Mouse (Mus musculus) MEL (cell line): ENCODE data around the gene Cald1.

Experiments
- CTCF ChIP-seq, 3 experiments: IDR thresholded peaks in 2 of 3; conservative IDR thresholded peaks in 1 of 3; 2 replicates each; pipeline ENCODE4 v1.5.1; 2011 to 2012; ENCODE audit warnings: low read length in 3 of 3, low read depth in 2 of 3, mild to moderate bottlenecking in 2 of 3, improper control_type of control experiment in 1 of 3, inconsistent platforms in 1 of 3, mixed read lengths in 1 of 3, moderate library complexity in 1 of 3; ENCODE audit not compliant: control insufficient read depth in 1 of 3, insufficient read depth in 1 of 3, poor library complexity in 1 of 3, severe bottlenecking in 1 of 3
- ELF1 ChIP-seq: IDR thresholded peaks from 2 replicates; pipeline ENCODE4 v1.6.1; 2014; ENCODE audit warnings: low read depth, mild to moderate bottlenecking, inconsistent platforms, low read length, improper control_type of control experiment, moderate library complexity
- EP300 ChIP-seq, 2 experiments: IDR thresholded peaks; 2 replicates each; pipeline ENCODE4 v1.6.1; 2011; ENCODE audit warnings: improper control_type of control experiment in 2 of 2, low read length in 2 of 2, low read depth in 1 of 2, mild to moderate bottlenecking in 1 of 2
- GATA1 ChIP-seq: IDR thresholded peaks from 2 replicates; pipeline ENCODE4 v1.6.1; 2011; ENCODE audit warnings: low read depth, low read length, improper control_type of control experiment
- HCFC1 ChIP-seq: IDR thresholded peaks from 2 replicates; pipeline ENCODE4 v1.6.1; 2012; ENCODE audit warnings: low read depth, mild to moderate bottlenecking, inconsistent platforms, low read length, improper control_type of control experiment, moderate library complexity
- MAX ChIP-seq: IDR thresholded peaks from 2 replicates; pipeline ENCODE4 v1.6.1; 2011; ENCODE audit warnings: low read length, improper control_type of control experiment
- POLR2A ChIP-seq, 2 experiments: IDR thresholded peaks; 2 replicates each; pipeline ENCODE4 v1.6.1; 2011 to 2012; ENCODE audit warnings: low read length in 2 of 2, mild to moderate bottlenecking in 2 of 2, control low read depth in 1 of 2, improper control_type of control experiment in 1 of 2, low read depth in 1 of 2, moderate library complexity in 1 of 2; ENCODE audit not compliant: control insufficient read depth in 1 of 2, insufficient read depth in 1 of 2, poor library complexity in 1 of 2
- SMC3 ChIP-seq: IDR thresholded peaks from 2 replicates; pipeline ENCODE4 v1.6.1; 2011; ENCODE audit warnings: low read depth, low read length, improper control_type of control experiment
- USF1 ChIP-seq: IDR thresholded peaks from 2 replicates; pipeline ENCODE4 v1.6.1; 2014; ENCODE audit warnings: low read depth, mild to moderate bottlenecking, inconsistent platforms, low read length, improper control_type of control experiment, moderate library complexity
- ZNF384 ChIP-seq: IDR thresholded peaks from 2 replicates; pipeline ENCODE4 v1.6.1; 2012; ENCODE audit warnings: low read depth, mild to moderate bottlenecking, inconsistent platforms, low read length, improper control_type of control experiment

- no peak for TF ChIP-seq ELF1
- TF ChIP-seq CTCF (IDR thresholded peaks at IDR 0.05 in 2 of 3, conservative IDR thresholded peaks at IDR 0.05 in 1 of 3; ENCODE audit: control insufficient read depth in 1 of 3, insufficient read depth in 1 of 3, low read depth in 2 of 3, low read length in 3 of 3, poor library complexity in 1 of 3, severe bottlenecking in 1 of 3), result no peak
- TF ChIP-seq EP300 (IDR thresholded peaks at IDR 0.05; ENCODE audit: low read depth in 1 of 2, low read length in 2 of 2), result no peak
- TF ChIP-seq ZNF384, result no peak
- no peak for TF ChIP-seq GATA1
- TF ChIP-seq POLR2A (IDR thresholded peaks at IDR 0.05; ENCODE audit: control insufficient read depth in 1 of 2, insufficient read depth in 1 of 2, low read depth in 1 of 2, low read length in 2 of 2, poor library complexity in 1 of 2), result no peak
- no peak for TF ChIP-seq USF1
- TF ChIP-seq SMC3, result no peak
- no peak for TF ChIP-seq MAX
- no peak for TF ChIP-seq HCFC1
Measured at GRCm38 (mm10) chr6:34593353-34593752, 4.9 kb upstream of the Cald1 start.
